Mouse (Mus musculus) brown adipose tissue, adult 24 weeks (tissue): Measurements from ENCODE around the gene Larp4. TPM values are rescaled to one million over a fixed set of nuclear protein-coding genes. Genes with fewer than 3 reads are reported as not detected.
"Not testable (repeated sequence)": the region's sequence is repeated elsewhere in the genome, so short reads cannot be mapped to it uniquely, and the experiment has no call there.

Experiments
- H3K27ac ChIP-seq: fragments of 200-500 bp; replicated peaks from 2 replicates; pipeline ENCODE4 v1.5.1; 2012; ENCODE audit warnings: low read depth, mild to moderate bottlenecking, low read length
- H3K4me1 ChIP-seq: fragments of 200-500 bp; 2 replicates; pipeline ENCODE4 v1.6.1; 2012; ENCODE audit warnings: low read length, mixed read lengths; ENCODE audit not compliant: control insufficient read depth, insufficient read depth, insufficient read length
- H3K4me3 ChIP-seq: fragments of 200-500 bp; 2 replicates; pipeline ENCODE4 v1.5.1; 2012; ENCODE audit warnings: low read depth, mild to moderate bottlenecking, low read length, moderate library complexity; ENCODE audit not compliant: insufficient read depth
- polyA plus RNA-seq: library from polyadenylated mRNA; stranded (reverse); fragments of >200 nt; gene quantifications from 2 replicates; pipeline ENCODE4 v1.2.4, GENCODE M21; 2012; ENCODE audit not compliant: missing spikeins, insufficient read depth, insufficient read length

Gene Larp4
- polyA plus RNA-seq, 1 experiment, result 38.5 TPM

DNA sequence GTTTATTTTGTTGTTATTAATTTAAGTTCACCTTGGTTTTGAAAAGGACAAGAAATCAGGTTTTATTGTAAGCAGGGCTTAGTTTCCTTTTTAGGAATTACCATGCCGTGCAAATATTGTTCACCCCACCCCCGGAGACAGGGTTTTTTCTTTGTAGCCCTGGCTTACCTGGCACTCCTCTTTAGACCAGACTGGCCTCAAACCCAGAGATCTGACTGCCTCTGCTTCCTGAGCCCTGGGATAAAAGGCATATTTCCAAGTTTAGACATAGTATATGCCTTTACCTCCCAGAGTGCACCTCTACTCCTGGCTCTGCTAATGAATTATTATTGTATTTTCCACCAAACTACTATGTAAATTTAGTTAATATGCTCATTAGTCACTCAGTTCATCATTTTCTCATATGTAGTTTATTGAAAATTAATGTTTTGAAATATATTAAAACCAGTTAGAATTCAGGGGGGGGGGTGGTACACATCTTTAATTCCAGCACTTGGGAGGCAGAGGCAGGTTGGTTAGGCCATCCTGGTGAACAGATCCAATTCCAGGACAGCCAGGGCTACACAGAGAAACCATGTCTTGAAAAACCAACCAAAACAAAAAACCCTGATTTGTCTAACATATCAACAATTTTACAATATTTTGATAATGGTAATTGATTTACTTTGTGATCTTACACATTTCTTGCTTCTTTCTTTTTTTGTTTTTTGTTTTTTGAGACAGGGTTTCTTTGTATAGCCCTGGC lies 4.8 kb downstream of the Larp4 start:
- Histone ChIP-seq H3K4me3 (0 out of 2 replicates have a peak overlapping the region, but pooled peaks have one; percentile 14), H3K4me1 (peaks cover 7% of the 10 kb centered on the region; the same call in 1 of the 2 replicates), H3K27ac (no peak overlapping the region)

- H3K4me1 ChIP-seq, H3K27ac ChIP-seq: not testable (repeated sequence)
These were observed 6.3 kb downstream of the Larp4 start for GRCm38 (mm10) chr15:99976121-99976520.

DNA sequence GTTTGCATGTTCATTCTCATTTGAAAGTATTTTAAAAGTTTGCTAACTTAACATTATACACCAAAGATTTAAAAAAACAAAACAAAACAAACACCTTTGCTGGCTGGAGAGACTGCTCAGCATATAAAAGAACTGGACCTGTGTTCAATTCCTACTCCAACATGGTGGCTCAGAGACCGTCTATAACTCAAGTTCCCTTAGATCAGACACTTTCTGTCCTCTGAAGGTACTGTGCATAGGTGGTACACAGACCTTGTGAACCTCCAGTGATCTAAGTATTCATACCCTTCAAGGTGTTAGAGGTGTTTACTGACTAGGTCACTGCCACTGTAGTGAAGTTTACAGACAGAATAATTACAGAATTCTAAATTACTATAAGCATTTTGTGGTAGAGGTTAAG lies 9.4 kb downstream of the Larp4 start:
- Histone ChIP-seq H3K4me3 (no peak overlapping the region), H3K27ac (no peak overlapping the region), H3K4me1 (peaks cover 2% of the 10 kb centered on the region; the same call in 1 of the 2 replicates)

More at GRCm38 (mm10) chr15:99976121-99976520, 6.3 kb downstream of the Larp4 start:
- H3K4me3 ChIP-seq, result not testable (repeated sequence)

GRCm38 (mm10) chr15:99979715-99980114 lies 9.8 kb downstream of the Larp4 start:
- no peak overlapping the region for H3K27ac ChIP-seq
- no peaks in the 10 kb centered on the region for H3K4me1 ChIP-seq
- no peak overlapping the region for H3K4me3 ChIP-seq

GRCm38 (mm10) chr15:99993100-99993499 lies 23.2 kb downstream of the Larp4 start:
- H3K27ac ChIP-seq, result no peak overlapping the region
- H3K4me1 ChIP-seq, result no peaks in the 10 kb centered on the region
- H3K4me3 ChIP-seq, result no peak overlapping the region

GRCm38 (mm10) chr15:99997114-99997804 lies 27.4 kb downstream of the Larp4 start:
- Histone ChIP-seq H3K4me1 (no peaks in the 10 kb centered on the region), H3K27ac (no peak overlapping the region), H3K4me3 (no peak overlapping the region)

GRCm38 (mm10) chr15:99999390-99999789 lies 29.5 kb downstream of the Larp4 start:
- Histone ChIP-seq H3K27ac (no peak overlapping the region), H3K4me3 (no peak overlapping the region), H3K4me1 (no peaks in the 10 kb centered on the region)

- H3K27ac ChIP-seq, result no peak overlapping the region
- no peak overlapping the region for H3K4me3 ChIP-seq
- no peaks in the 10 kb centered on the region for H3K4me1 ChIP-seq
These were observed 34.9 kb downstream of the Larp4 start for GRCm38 (mm10) chr15:100004677-100005273.

GRCm38 (mm10) chr15:100006180-100006579 lies 36.3 kb downstream of the Larp4 start:
- Histone ChIP-seq H3K27ac (no peak overlapping the region), H3K4me1 (no peaks in the 10 kb centered on the region), H3K4me3 (no peak overlapping the region)

DNA sequence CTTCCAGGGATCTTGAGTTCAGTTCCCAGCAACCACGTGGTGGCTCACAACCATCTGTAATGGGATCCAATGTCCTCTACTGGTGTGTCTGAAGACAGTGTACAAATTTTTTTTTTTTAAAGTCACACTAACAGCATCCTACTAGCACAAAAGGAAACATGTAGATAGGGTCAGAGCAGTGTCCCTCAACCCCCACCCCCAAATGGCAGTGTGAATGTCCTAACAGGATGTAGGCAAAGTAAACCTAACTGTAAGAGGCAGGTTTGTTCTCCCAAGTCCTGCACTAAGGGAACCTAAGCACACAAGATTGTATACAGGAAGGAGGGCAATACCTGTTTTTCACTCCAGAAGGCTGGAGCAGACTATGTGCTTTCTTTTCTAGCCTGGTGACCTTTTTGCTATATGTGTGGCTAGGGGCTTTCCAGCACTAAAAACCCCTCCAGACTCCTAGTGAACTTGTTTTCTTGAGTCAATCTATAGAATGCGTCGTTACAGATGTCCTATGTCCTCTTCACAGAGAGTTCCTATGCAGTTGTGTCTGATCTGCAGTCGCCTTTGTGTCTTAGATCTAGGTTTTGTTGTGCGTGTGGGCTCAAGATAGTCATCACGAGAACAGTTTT lies 48.5 kb downstream of the Larp4 start:
- H3K4me3 ChIP-seq, result no peak overlapping the region
- no peak overlapping the region for H3K27ac ChIP-seq
- no peaks in the 10 kb centered on the region for H3K4me1 ChIP-seq

- no peaks in the 10 kb centered on the region for H3K4me1 ChIP-seq
- no peak overlapping the region for H3K4me3 ChIP-seq
- no peak overlapping the region for H3K27ac ChIP-seq
These were observed 51.3 kb downstream of the Larp4 start for GRCm38 (mm10) chr15:100021175-100021574.

DNA sequence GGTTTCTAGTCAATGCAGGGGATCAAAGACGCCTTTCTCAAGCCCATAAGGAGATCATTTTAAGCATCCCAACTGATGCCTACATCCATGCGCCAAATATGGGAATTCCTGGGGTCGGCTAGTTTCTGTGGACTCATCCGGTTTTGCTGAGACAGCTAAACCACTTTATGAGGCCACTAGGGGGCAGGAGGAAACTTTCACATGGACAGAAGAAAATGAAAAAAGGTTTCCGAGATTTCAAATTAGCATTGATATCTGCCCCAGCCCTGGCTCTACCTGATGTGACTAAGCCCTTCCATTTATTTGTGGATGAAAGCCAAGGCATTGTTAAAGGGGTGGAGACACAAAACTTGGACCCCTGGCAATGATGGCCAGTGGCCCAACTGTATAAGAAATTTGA lies 53.1 kb downstream of the Larp4 start:
- no peak overlapping the region for H3K27ac ChIP-seq
- no peaks in the 10 kb centered on the region for H3K4me1 ChIP-seq
- H3K4me3 ChIP-seq, result no peak overlapping the region

GRCm38 (mm10) chr15:100025076-100025834 lies 55.4 kb downstream of the Larp4 start:
- H3K4me3 ChIP-seq, result no peak overlapping the region
- H3K27ac ChIP-seq, result no peak overlapping the region
- no peaks in the 10 kb centered on the region for H3K4me1 ChIP-seq

DNA sequence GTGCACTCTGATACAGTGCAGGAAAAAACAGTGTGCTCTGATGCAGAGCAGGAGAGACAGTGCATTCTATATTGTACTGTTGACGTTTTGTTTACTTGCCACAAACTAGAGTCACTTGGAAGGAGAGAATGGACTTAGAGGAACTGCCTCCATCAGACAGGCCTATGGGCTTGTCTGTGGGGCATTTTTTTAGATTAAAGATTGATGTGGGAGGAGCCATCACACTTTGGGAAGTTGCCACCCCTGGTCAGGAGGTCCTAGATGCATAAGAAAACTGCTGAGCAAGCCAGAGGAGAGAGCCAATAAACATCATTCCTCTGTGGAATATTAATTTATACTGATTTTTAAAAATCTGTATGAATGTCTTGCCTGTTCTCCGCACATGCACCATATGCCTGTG lies 58.3 kb downstream of the Larp4 start:
- Histone ChIP-seq H3K4me1 (no peaks in the 10 kb centered on the region), H3K27ac (no peak overlapping the region), H3K4me3 (no peak overlapping the region)

DNA sequence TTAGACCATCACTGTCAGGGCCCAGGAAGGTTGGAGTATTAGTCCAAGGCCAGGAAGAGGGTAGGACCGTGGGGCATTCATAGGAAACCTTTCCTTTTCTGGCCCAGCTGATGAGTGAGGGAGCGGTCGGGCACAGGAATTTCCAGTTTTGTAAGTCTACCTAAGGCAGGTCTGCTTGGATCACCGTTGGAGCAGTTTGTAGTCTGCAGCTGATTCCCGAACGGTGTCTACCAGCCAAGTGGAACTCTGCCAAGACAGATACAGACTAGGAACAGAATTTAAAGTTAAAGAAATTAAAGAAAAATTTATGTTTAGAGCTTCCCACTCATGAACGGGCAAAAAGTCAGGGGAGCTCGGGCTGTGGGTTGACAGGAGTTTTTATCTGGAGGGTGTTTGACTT lies 59.6 kb downstream of the Larp4 start:
- H3K4me3 ChIP-seq, result no peak overlapping the region
- H3K27ac ChIP-seq, result no peak overlapping the region
- H3K4me1 ChIP-seq, result no peaks in the 10 kb centered on the region
